Mouse (Mus musculus): ENCODE results near the gene Pspc1. TPM values are rescaled to one million over a fixed set of nuclear protein-coding genes. Genes with fewer than 3 reads are reported as not detected.
"Not testable (repeated sequence)": the region's sequence is repeated elsewhere in the genome, so short reads cannot be mapped to it uniquely, and the experiment has no call there.

The Pspc1 gene
- polyA plus RNA-seq, 1 experiment = 10.4 TPM

DNA sequence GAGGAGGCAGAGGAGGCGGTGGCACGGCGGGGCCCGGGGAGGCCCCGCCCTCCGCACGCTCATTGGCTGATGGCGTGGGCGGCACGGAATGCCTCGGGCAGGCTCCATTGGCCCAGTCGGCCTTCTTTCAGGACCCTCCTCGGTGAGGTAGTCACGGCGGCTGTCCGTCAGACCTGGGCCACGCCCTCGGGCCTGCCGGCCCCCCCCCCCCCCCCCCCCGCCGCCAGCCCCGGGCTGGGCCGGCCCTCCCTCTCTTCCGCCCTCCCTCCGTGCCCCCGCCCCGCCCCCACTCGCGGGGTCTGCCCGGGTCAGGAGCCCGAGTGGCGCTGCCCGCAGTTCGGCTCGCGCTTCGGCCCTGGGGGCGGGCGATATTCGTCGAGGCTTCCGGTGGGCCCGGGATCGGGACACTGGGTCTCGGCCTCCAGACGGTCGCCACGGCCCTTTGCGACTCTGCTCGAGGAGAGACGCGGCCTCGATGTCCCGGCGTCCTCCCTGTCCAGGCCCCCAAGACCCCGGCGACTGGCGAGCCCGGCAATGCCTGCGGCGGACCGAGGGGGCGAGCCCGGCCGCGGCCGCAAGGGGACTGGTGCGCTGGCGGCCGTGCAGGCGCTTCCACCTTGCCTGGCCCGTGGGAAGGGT is 33.7 kb upstream of the Pspc1 start, which contains the start of gene Zmym5:
Zmym5 (minus strand) TSS at position 16 of the 639 bp plus-strand sequence.
- not testable (repeated sequence) for H3K27me3 ChIP-seq (ENCODE audit: control insufficient read depth, insufficient read depth, low read length); H3K36me3 ChIP-seq (ENCODE audit: control insufficient read depth, insufficient read depth, low read length); H3K4me1 ChIP-seq (replicated peaks; ENCODE audit: control insufficient read depth, insufficient read depth, low read length)
- peak within 1 kb of the TSS; percentile 99 for H3K4me3 ChIP-seq (ENCODE audit: control insufficient read depth, insufficient read depth, low read length)
- 0% methylated on average over 39 of the region's 72 CpGs for WGBS
- TF ChIP-seq POLR2A (IDR thresholded peaks at IDR 0.05; ENCODE audit: control insufficient read depth, extremely low read depth, insufficient read depth, low read length, poor library complexity) (0 out of 2 replicates have a peak, but pooled peaks have one; percentile 33), CTCF (IDR thresholded peaks at IDR 0.05; ENCODE audit: borderline replicate concordance, control insufficient read depth, extremely low read depth, insufficient read depth, low read length, poor library complexity) (peak; percentile 12; the same call in 1 of the 2 replicates)
- peak; percentile 85 for DNase-seq
- peak within 1 kb of the TSS; percentile 83 for H3K27ac ChIP-seq (ENCODE audit: control insufficient read depth, insufficient read depth, low read length)

DNA sequence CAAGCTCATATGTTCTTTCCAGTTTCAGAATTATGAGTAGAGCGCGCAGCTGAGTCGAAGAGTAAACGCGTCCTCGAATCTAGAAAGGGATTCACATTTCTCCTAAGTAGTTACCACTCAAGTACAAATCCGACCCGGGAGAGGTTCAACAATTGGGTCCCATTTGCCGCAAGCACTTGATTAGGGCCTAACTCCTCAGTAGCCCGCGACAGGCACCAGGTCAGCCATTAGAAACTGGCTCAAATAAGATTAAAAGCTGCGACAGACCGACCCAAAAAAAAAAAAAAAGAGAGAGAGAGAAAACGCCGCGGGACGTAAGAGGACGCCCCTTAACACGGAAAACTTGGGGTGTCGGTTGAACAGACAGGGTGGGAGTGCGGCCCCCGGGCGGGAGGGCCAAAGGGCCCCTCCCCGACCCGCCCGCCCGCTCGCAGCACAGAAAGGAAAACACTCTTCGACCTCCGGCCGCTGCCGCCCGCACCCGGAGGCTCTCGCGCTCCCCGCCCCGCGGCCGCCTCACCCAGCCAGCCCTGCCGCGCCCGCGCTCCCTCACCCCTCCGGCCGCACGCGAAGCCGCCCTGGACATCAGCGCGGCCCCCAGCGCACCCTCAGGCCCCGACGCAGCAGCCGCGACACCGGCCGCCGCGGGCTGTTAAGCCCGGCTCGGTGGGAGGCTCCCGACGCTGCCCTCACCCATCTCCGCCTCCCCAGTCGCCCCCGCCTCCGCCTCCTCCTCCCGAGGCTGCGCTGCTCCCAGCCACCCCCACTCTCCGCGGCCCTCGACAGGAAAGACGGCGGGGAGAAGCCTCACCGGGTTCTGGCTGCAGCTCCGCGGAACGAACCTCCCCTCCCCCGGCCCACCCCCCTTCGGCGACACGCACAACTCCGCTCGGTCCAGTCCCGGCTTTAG is 32.9 kb upstream of the Pspc1 start:
- H3K36me3 ChIP-seq (ENCODE audit: control insufficient read depth, insufficient read depth, low read length); H3K27me3 ChIP-seq (ENCODE audit: control insufficient read depth, insufficient read depth, low read length); H3K4me1 ChIP-seq (replicated peaks; ENCODE audit: control insufficient read depth, insufficient read depth, low read length): not testable (repeated sequence)
- Histone ChIP-seq H3K4me3 (ENCODE audit: control insufficient read depth, insufficient read depth, low read length) (peak overlapping the region; percentile 87), H3K27ac (ENCODE audit: control insufficient read depth, insufficient read depth, low read length) (peak overlapping the region; percentile 62)
- peak; percentile 55 for DNase-seq
- WGBS = under 1% methylated on average over 47 of the region's 86 CpGs

DNA sequence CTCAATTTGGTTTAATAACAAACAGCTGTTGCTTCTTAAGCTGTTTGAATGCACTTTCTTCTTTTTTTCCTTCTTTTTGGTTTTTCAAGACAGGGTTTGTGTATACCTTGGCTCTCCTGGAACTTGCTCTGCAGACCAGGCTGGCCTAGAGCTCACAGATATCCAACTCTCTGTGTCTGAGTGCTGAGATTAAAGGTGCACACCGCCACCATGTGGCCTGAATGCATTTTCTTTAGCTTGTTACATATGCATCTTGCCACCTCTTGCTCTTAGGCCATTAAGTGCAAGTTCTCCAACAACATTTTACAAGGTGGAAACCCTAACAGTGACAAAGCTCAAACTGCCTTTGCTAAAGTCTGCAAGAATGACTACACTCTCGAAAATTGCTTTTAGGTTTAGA is 15.1 kb upstream of the Pspc1 start:
- TF ChIP-seq CTCF (IDR thresholded peaks at IDR 0.05; ENCODE audit: borderline replicate concordance, control insufficient read depth, extremely low read depth, insufficient read depth, low read length, poor library complexity) (no peak), POLR2A (IDR thresholded peaks at IDR 0.05; ENCODE audit: control insufficient read depth, extremely low read depth, insufficient read depth, low read length, poor library complexity) (no peak)
- 57% methylated on average over 2 of the region's 2 CpGs for WGBS
- Histone ChIP-seq H3K4me1 (replicated peaks; ENCODE audit: control insufficient read depth, insufficient read depth, low read length) (no peaks in the 10 kb centered on the region), H3K36me3 (ENCODE audit: control insufficient read depth, insufficient read depth, low read length) (peaks cover 41% of the 10 kb centered on the region), H3K27ac (ENCODE audit: control insufficient read depth, insufficient read depth, low read length) (no peak overlapping the region), H3K4me3 (ENCODE audit: control insufficient read depth, insufficient read depth, low read length) (no peak overlapping the region), H3K27me3 (ENCODE audit: control insufficient read depth, insufficient read depth, low read length) (no peaks in the 10 kb centered on the region)
- peak; percentile 74 for DNase-seq

DNA sequence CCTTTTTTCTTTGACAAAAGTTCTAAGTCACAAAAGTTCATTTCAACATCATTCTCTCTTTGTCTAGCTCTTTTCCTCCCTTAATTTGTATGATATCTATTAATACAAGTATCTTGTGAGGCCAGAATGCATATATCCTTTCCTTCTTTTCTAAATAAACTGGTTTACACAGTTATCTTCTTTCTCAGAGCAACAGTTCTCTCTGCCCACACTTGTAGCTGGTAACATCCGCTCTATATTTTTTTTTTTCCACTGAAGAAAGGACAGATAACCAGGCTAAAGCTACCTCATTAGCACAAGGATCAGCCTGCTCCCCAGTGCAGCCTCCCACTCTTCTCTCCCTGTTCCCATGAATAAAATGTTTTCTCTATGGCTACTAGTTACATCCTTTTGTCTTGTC is 6.5 kb upstream of the Pspc1 start:
- H3K36me3 ChIP-seq (ENCODE audit: control insufficient read depth, insufficient read depth, low read length) = no peaks in the 10 kb centered on the region
- no peak for TF ChIP-seq POLR2A (IDR thresholded peaks at IDR 0.05; ENCODE audit: control insufficient read depth, extremely low read depth, insufficient read depth, low read length, poor library complexity)
- no peak for TF ChIP-seq CTCF (IDR thresholded peaks at IDR 0.05; ENCODE audit: borderline replicate concordance, control insufficient read depth, extremely low read depth, insufficient read depth, low read length, poor library complexity)

DNA sequence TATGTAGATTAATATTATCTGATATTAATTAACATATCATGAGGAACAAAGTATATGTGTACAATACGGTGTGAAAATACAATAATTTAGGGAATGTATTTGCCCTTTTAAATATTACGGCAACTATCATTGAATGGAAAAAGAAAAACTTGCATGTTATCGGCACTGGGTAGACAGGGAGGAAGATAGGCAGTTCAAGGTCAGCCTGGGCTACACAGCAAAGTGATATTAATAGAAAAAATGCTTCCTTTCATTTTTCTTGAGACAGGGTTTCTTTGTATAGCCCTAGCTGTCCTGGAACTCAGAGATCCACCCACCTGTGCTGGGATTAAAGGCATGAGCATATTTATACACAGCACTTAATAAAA is 801 bp upstream of the Pspc1 start:
- H3K27ac ChIP-seq (ENCODE audit: control insufficient read depth, insufficient read depth, low read length) = peak overlapping the region; percentile 69; the same call in 1 of the 2 replicates
- no peaks in the 10 kb centered on the region for H3K27me3 ChIP-seq (ENCODE audit: control insufficient read depth, insufficient read depth, low read length)
- DNase-seq = no peak
- H3K4me1 ChIP-seq (replicated peaks; ENCODE audit: control insufficient read depth, insufficient read depth, low read length) = peaks cover 8% of the 10 kb centered on the region
- peak overlapping the region; percentile 62 for H3K4me3 ChIP-seq (ENCODE audit: control insufficient read depth, insufficient read depth, low read length)
- TF ChIP-seq POLR2A (IDR thresholded peaks at IDR 0.05; ENCODE audit: control insufficient read depth, extremely low read depth, insufficient read depth, low read length, poor library complexity) (no peak), CTCF (IDR thresholded peaks at IDR 0.05; ENCODE audit: borderline replicate concordance, control insufficient read depth, extremely low read depth, insufficient read depth, low read length, poor library complexity) (no peak)
- H3K36me3 ChIP-seq (ENCODE audit: control insufficient read depth, insufficient read depth, low read length) = no peaks in the 10 kb centered on the region
- WGBS = 42% methylated on average over 3 of the region's 3 CpGs

More for the DNA sequence above, 6.5 kb upstream of the Pspc1 start:
- DNase-seq = no peak
- Histone ChIP-seq H3K4me3 (ENCODE audit: control insufficient read depth, insufficient read depth, low read length) (no peak overlapping the region), H3K4me1 (replicated peaks; ENCODE audit: control insufficient read depth, insufficient read depth, low read length) (no peaks in the 10 kb centered on the region), H3K27ac (ENCODE audit: control insufficient read depth, insufficient read depth, low read length) (no peak overlapping the region), H3K27me3 (ENCODE audit: control insufficient read depth, insufficient read depth, low read length) (no peaks in the 10 kb centered on the region)
- 97% methylated on average over 1 of the region's 1 CpGs for WGBS

DNA sequence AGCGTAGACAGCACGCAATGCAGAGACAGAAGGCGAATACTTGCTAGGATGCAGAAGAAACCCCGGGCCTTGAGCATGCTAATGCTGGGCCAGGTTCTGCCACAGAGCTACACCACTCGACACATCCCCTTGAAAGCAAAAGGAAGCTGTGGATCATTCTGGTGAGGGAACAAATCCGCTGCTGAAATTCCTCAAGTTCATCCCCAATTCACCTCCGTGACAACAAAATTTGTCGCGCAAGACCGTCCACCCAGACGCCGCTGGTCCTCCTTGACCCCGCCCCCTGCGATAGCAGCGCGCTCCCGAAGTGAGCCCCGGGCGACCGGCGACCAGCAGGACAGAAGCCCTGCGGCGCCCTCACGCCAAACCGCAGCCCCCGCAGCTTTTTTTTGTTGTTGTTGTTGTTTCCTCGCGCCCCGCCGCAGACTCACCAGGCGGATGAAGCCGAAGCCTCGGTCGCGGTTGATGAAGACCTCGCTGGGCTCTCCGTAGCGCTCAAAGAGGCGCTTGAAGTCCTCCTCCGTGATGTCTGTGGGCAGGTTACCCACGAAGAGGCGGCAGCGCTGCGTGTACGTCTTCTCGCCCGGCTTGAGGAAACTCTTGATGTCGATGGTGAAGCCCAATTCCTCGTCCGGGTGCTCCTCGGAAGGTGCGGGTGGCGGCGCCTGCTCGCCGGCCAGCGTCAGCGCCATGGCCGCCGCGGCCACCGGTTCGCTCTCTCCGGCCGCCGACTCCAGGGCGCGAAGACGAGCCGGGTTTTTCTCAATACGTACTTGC is 568 bp downstream of the Pspc1 start:
- TF ChIP-seq CTCF (IDR thresholded peaks at IDR 0.05; ENCODE audit: borderline replicate concordance, control insufficient read depth, extremely low read depth, insufficient read depth, low read length, poor library complexity) (0 out of 2 replicates have a peak, but pooled peaks have one; percentile 5), POLR2A (IDR thresholded peaks at IDR 0.05; ENCODE audit: control insufficient read depth, extremely low read depth, insufficient read depth, low read length, poor library complexity) (no peak)

More for the DNA sequence above, 568 bp downstream of the Pspc1 start:
- Histone ChIP-seq H3K27ac (ENCODE audit: control insufficient read depth, insufficient read depth, low read length) (peak overlapping the region; percentile 59), H3K27me3 (ENCODE audit: control insufficient read depth, insufficient read depth, low read length) (no peaks in the 10 kb centered on the region), H3K4me1 (replicated peaks; ENCODE audit: control insufficient read depth, insufficient read depth, low read length) (peaks cover 8% of the 10 kb centered on the region), H3K4me3 (ENCODE audit: control insufficient read depth, insufficient read depth, low read length) (peak overlapping the region; percentile 62), H3K36me3 (ENCODE audit: control insufficient read depth, insufficient read depth, low read length) (no peaks in the 10 kb centered on the region)
- WGBS = under 1% methylated on average over 71 of the region's 71 CpGs
- DNase-seq = peak; percentile 57
